Mouse (Mus musculus) limb, embryonic 14.5 days (tissue): ENCODE results near the gene Galntl6. TPM values are rescaled to one million over a fixed set of nuclear protein-coding genes. Genes with fewer than 3 reads are reported as not detected.

Source experiments
- ATAC-seq: fragments of 200-750 bp; cut with Nextera tagmentation; 2 replicates; pipeline ENCODE4 v1.8.0; 2017; ENCODE audit warnings: low read depth, moderate number of reproducible peaks, moderate TSS enrichment; ENCODE audit not compliant: low FRiP score
- DNase-seq: peaks from one replicate; pipeline ENCODE4 v3.0.0-alpha.2; 2015; ENCODE audit warnings: low spot score
- H3K27ac ChIP-seq: fragments of 300-500 bp; sonication (generic); replicated peaks from 2 replicates; pipeline ENCODE4 v1.5.1; 2014; ENCODE audit warnings: low read depth, mild to moderate bottlenecking, low read length, moderate library complexity, mixed read lengths
- H3K27me3 ChIP-seq: fragments of 300-500 bp; sonication (generic); 2 replicates; pipeline ENCODE4 v1.6.1; 2014; ENCODE audit warnings: low read length, mixed read lengths; ENCODE audit not compliant: control insufficient read depth, insufficient read depth
- H3K36me3 ChIP-seq: fragments of 300-500 bp; sonication (generic); 2 replicates; pipeline ENCODE4 v1.6.1; 2014; ENCODE audit warnings: mild to moderate bottlenecking, low read length, moderate library complexity, mixed read lengths; ENCODE audit not compliant: control insufficient read depth, insufficient read depth
- H3K4me1 ChIP-seq: fragments of 300-500 bp; sonication (generic); 2 replicates; pipeline ENCODE4 v1.6.1; 2014; ENCODE audit warnings: antibody characterized with exemption, low read length, mixed read lengths; ENCODE audit not compliant: control insufficient read depth, insufficient read depth
- H3K4me2 ChIP-seq: fragments of 300-500 bp; sonication (generic); replicated peaks from 2 replicates; pipeline ENCODE4 v1.6.1; 2014; ENCODE audit warnings: low read depth, mild to moderate bottlenecking, low read length, moderate library complexity; ENCODE audit not compliant: severe bottlenecking
- H3K4me3 ChIP-seq: fragments of 300-500 bp; sonication (generic); replicated peaks from 2 replicates; pipeline ENCODE4 v1.5.1; 2014; ENCODE audit warnings: low read length
- H3K9ac ChIP-seq: fragments of 300-500 bp; sonication (generic); 2 replicates; pipeline ENCODE4 v1.6.1; 2014; ENCODE audit warnings: mild to moderate bottlenecking, low read depth, low read length, moderate library complexity; ENCODE audit not compliant: severe bottlenecking
- H3K9me3 ChIP-seq: fragments of 300-500 bp; sonication (generic); 2 replicates; pipeline ENCODE4 v1.6.1; 2016; ENCODE audit warnings: low read length; ENCODE audit not compliant: control insufficient read depth
- POLR2A ChIP-seq: fragments of 200-500 bp; IDR thresholded peaks from 2 replicates; pipeline ENCODE4 v1.8.0; 2012; ENCODE audit warnings: inconsistent platforms, mild to moderate bottlenecking, moderate library complexity, borderline replicate concordance; ENCODE audit not compliant: insufficient read depth, insufficient read length; ENCODE audit errors: extremely low read depth
- WGBS: fragments of 180-500 bp; shearing (Covaris S2); extraction: QIAGEN DNeasy Blood & Tissue Kit; methylation state at CpG from one replicate; pipeline ENCODE4 v1.1.7; 2014; 5-methylcytosine and 5-hydroxymethylcytosine counted together
- polyA plus RNA-seq, 2 experiments: library from polyadenylated mRNA; depleted of rRNA in 1 of 2; stranded (reverse) in 1 of 2; unstranded in 1 of 2; fragments of >200 nt; fragmentation: Nextera tagmentation in 1 of 2; extraction: Ambion mirVana in 1 of 2; gene quantifications; 2 replicates each; pipeline versions ENCODE4 v1.2.1 to v1.2.3; 2012 to 2014

The Galntl6 gene
- polyA plus RNA-seq, 2 experiments = 0.57 to 0.65 TPM

DNA sequence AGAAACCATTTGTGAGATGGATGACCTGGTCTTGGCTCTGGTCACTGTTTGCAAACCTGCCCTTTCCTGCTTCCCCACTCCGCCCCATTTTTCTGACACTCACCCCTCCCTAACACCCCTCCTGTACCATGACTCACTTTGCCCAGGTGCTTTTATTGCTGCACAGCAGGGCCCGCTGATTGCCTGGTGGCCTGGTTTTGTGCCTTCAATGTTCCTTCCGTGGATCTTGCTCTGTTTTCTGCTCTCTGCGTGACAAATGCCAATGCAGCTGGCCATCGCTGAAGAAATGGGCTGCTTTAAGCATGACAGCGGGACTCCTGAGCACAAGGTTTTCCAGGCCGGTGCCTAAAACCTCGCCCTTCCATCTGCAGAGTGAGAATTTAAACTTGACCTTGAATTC, 1171.1 kb downstream of the Galntl6 start:
- Histone ChIP-seq H3K9me3 (no peaks in the 10 kb centered on the region), H3K4me2 (no peak overlapping the region), H3K36me3 (no peaks in the 10 kb centered on the region), H3K4me3 (no peak overlapping the region), H3K27ac (no peak overlapping the region), H3K9ac (no peak overlapping the region), H3K4me1 (peaks cover 8% of the 10 kb centered on the region; the same call in 1 of the 2 replicates), H3K27me3 (no peaks in the 10 kb centered on the region)
- no peak for ATAC-seq
- DNase-seq = no peak
- 36% methylated on average over 8 of the region's 8 CpGs for WGBS
- TF ChIP-seq POLR2A = no peak

- Histone ChIP-seq H3K27ac (no peak overlapping the region), H3K9me3 (no peaks in the 10 kb centered on the region), H3K4me1 (peaks cover 8% of the 10 kb centered on the region; the same call in 1 of the 2 replicates), H3K9ac (no peak overlapping the region), H3K36me3 (no peaks in the 10 kb centered on the region), H3K4me3 (no peak overlapping the region), H3K4me2 (no peak overlapping the region), H3K27me3 (no peaks in the 10 kb centered on the region)
- no peak for DNase-seq
- no peak for ATAC-seq
- WGBS = 74% methylated on average over 4 of the region's 4 CpGs
- TF ChIP-seq POLR2A = no peak
These were observed 1175.2 kb downstream of the Galntl6 start for GRCm38 (mm10) chr8:57737281-57737680.

DNA sequence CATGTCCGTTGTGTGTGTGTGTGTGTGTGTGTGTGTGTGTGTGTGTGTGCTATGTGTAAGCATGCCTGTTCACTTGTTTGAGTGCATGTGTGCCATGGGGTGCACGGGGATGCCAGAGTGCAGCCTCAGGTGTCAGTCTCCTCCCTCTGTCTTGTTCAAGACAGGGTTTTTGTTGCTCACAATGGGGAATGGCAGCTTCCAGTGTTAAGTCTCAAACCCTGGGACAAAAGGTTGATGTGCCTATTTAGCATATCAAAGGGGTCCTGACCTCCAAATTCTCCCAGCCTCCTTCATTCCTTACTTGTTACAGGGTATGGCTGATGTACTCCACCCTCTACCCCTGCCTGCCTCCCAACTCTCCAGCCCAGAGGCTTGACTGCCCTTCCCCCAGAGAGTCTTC, 1179.6 kb downstream of the Galntl6 start:
- no peak overlapping the region for H3K4me2 ChIP-seq
- DNase-seq (no peak), ATAC-seq (no peak)
- no peak overlapping the region for H3K9ac ChIP-seq
- no peak overlapping the region for H3K4me3 ChIP-seq
- H3K36me3 ChIP-seq = no peaks in the 10 kb centered on the region
- no peaks in the 10 kb centered on the region for H3K9me3 ChIP-seq
- no peak for TF ChIP-seq POLR2A
- 40% methylated on average over 2 of the region's 2 CpGs for WGBS
- H3K27ac ChIP-seq = no peak overlapping the region
- no peaks in the 10 kb centered on the region for H3K27me3 ChIP-seq
- no peaks in the 10 kb centered on the region for H3K4me1 ChIP-seq

- Histone ChIP-seq H3K4me2 (no peak overlapping the region), H3K36me3 (no peaks in the 10 kb centered on the region), H3K4me3 (no peak overlapping the region), H3K27me3 (no peaks in the 10 kb centered on the region), H3K27ac (no peak overlapping the region), H3K9ac (no peak overlapping the region), H3K9me3 (no peaks in the 10 kb centered on the region), H3K4me1 (no peaks in the 10 kb centered on the region)
- WGBS = 69% methylated on average over 8 of the region's 8 CpGs
- ATAC-seq = no peak
- DNase-seq = no peak
- TF ChIP-seq POLR2A = no peak
These were observed 1180.8 kb downstream of the Galntl6 start for GRCm38 (mm10) chr8:57731666-57732065.

- Histone ChIP-seq H3K36me3 (no peaks in the 10 kb centered on the region), H3K4me1 (no peaks in the 10 kb centered on the region), H3K4me2 (no peak overlapping the region), H3K27ac (no peak overlapping the region), H3K9me3 (no peaks in the 10 kb centered on the region), H3K27me3 (no peaks in the 10 kb centered on the region), H3K9ac (no peak overlapping the region), H3K4me3 (no peak overlapping the region)
- ATAC-seq = no peak
- no peak for DNase-seq
- TF ChIP-seq POLR2A = no peak
- 72% methylated on average over 2 of the region's 2 CpGs for WGBS
These were observed 1184.2 kb downstream of the Galntl6 start for GRCm38 (mm10) chr8:57728276-57728675.

- Histone ChIP-seq H3K4me3 (no peak overlapping the region), H3K4me2 (no peak overlapping the region), H3K4me1 (no peaks in the 10 kb centered on the region), H3K9ac (no peak overlapping the region), H3K9me3 (no peaks in the 10 kb centered on the region), H3K27me3 (no peaks in the 10 kb centered on the region), H3K27ac (no peak overlapping the region), H3K36me3 (no peaks in the 10 kb centered on the region)
- ATAC-seq = no peak
- WGBS = 89% methylated on average over 13 of the region's 13 CpGs
- no peak for DNase-seq
- no peak for TF ChIP-seq POLR2A
These were observed 1187.4 kb downstream of the Galntl6 start for GRCm38 (mm10) chr8:57724843-57725627.

Other genes with a start within 250 kb of the Galntl6 start
- 0.91 and 1.5 TPM in 2 replicates for gene BC030500, start 885 bp downstream of the Galntl6 start, polyA plus RNA-seq (2012; rRNA removed)
- gene BC030500, start 885 bp downstream of the Galntl6 start, polyA plus RNA-seq (2014; fragmentation: Nextera tagmentation; extraction: Ambion mirVana) = 0.72 and 0.83 TPM in 2 replicates